Mouse (Mus musculus): ENCODE results near the gene Cd55. TPM values are rescaled to one million over a fixed set of nuclear protein-coding genes. Genes with fewer than 3 reads are reported as not detected.
"Not testable (repeated sequence)": the region's sequence is repeated elsewhere in the genome, so short reads cannot be mapped to it uniquely, and the experiment has no call there.

Cd55 gene
- total and polyA plus RNA-seq, 3 experiments: 13.1 to 632 (median 56.9) TPM

- H3K4me1 ChIP-seq (ENCODE audit: insufficient read depth, low read depth, low read length): peaks cover 10% of the 10 kb centered on the region
- DNase-seq (ENCODE audit: low spot score) (no peak), ATAC-seq (ENCODE audit: extremely low read depth, insufficient number of reproducible peaks, low FRiP score, poor library complexity, severe bottlenecking) (no peak)
- H3K9me3 ChIP-seq (replicated peaks): no peaks in the 10 kb centered on the region
- H3K27me3 ChIP-seq (ENCODE audit: insufficient read depth, low read length): peaks cover 6% of the 10 kb centered on the region
- TF ChIP-seq GATA2 (IDR thresholded peaks at IDR 0.05; ENCODE audit: borderline replicate concordance, low read depth, low read length): no peak
- no peak for TF ChIP-seq POLR2AphosphoS5 (IDR thresholded peaks at IDR 0.05; ENCODE audit: insufficient replicate concordance, low read depth, low read length)
- TF ChIP-seq GATA1 (IDR thresholded peaks at IDR 0.05; ENCODE audit: borderline replicate concordance, low read length): no peak
- TF ChIP-seq TAL1 (conservative IDR thresholded peaks at IDR 0.05; ENCODE audit: low read depth, low read length): no peak
- TF ChIP-seq CTCF (IDR thresholded peaks at IDR 0.05; ENCODE audit: low read depth, low read length): no peak
- peak within 1 kb of the TSS; percentile 28; the same call in 1 of the 2 replicates for H3K4me3 ChIP-seq (ENCODE audit: low read depth, low read length)
- no peaks in the 10 kb centered on the region for H3K36me3 ChIP-seq (replicated peaks)
These were observed 39.9 kb downstream of the Cd55 start, which contains the start of gene Cd55b for GRCm38 (mm10) chr1:130422664-130423111. Gene Cd55b, minus strand, starts transcription at chr1:130423009.

DNA sequence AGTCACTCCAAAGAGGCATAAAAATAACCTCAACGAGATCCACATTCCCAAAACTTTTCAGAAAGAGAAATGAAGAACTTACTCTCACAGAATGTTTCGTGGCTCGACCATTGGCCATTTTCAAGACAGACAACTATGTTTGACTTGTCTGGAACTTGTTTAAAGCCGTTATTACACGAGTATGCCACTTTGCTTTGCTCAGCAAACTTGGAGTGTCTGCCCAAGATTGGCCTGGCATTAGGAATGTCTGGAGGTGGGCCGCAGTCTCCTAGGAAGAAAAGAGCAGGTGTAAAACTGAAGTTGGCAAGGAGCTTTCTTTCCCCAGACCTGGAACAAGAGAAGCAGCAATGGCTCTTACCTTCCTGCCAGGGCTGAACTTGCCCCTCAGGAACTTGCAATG is 40.5 kb downstream of the Cd55 start:
- not testable (repeated sequence) for DNase-seq (ENCODE audit: low spot score); H3K4me3 ChIP-seq (ENCODE audit: low read depth, low read length); ATAC-seq (ENCODE audit: extremely low read depth, insufficient number of reproducible peaks, low FRiP score, poor library complexity, severe bottlenecking)

GRCm38 (mm10) chr1:130397109-130397508 is 65.4 kb downstream of the Cd55 start:
- peaks cover 13% of the 10 kb centered on the region; the same call in 1 of the 2 replicates for H3K4me1 ChIP-seq (ENCODE audit: insufficient read depth, low read depth, low read length)
- not testable (repeated sequence) for H3K36me3 ChIP-seq (replicated peaks); DNase-seq (ENCODE audit: low spot score); H3K9me3 ChIP-seq (replicated peaks); H3K4me3 ChIP-seq (ENCODE audit: low read depth, low read length); H3K27me3 ChIP-seq (ENCODE audit: insufficient read depth, low read length)
- peak; percentile 45; the same call in 1 of the 2 replicates for ATAC-seq (ENCODE audit: extremely low read depth, insufficient number of reproducible peaks, low FRiP score, poor library complexity, severe bottlenecking)

More for the DNA sequence above, 40.5 kb downstream of the Cd55 start:
- not testable (repeated sequence) for H3K36me3 ChIP-seq (replicated peaks); H3K4me1 ChIP-seq (ENCODE audit: insufficient read depth, low read depth, low read length); H3K9me3 ChIP-seq (replicated peaks); H3K27me3 ChIP-seq (ENCODE audit: insufficient read depth, low read length)

Other genes with a start within 250 kb of the Cd55 start
- gene Cd55b, start 39.7 kb downstream of the Cd55 start, total RNA-seq (2014; fragmentation: Nextera tagmentation): not detected in 2 replicates
- 0.11 and 0.12 TPM in 2 replicates for gene Cd55b, start 39.7 kb downstream of the Cd55 start, total RNA-seq (2017)
- not detected in 2 replicates for gene Cd55b, start 39.7 kb downstream of the Cd55 start, polyA plus RNA-seq (2012)
- gene Zp3r, start 166.9 kb upstream of the Cd55 start, total RNA-seq (2014; fragmentation: Nextera tagmentation): not detected in 2 replicates
- gene Zp3r, start 166.9 kb upstream of the Cd55 start, total RNA-seq (2017): 0.27 TPM in 1 of 2 replicates, not detected in the other
- not detected in 2 replicates for gene Zp3r, start 166.9 kb upstream of the Cd55 start, polyA plus RNA-seq (2012)
- not detected in 2 replicates for gene C4bp, start 198.9 kb upstream of the Cd55 start, total RNA-seq (2014; fragmentation: Nextera tagmentation)
- gene C4bp, start 198.9 kb upstream of the Cd55 start, total RNA-seq (2017): 0.12 and 0.33 TPM in 2 replicates
- gene C4bp, start 198.9 kb upstream of the Cd55 start, polyA plus RNA-seq (2012): not detected in 2 replicates